Mouse (Mus musculus): ENCODE data around the gene Hydin. TPM values are rescaled to one million over a fixed set of nuclear protein-coding genes. Genes with fewer than 3 reads are reported as not detected.

Hydin gene
- polyA plus RNA-seq, 1 experiment from 2014 or later: 0.17 TPM

- Histone ChIP-seq H3K4me2 (ENCODE audit: low read depth, low read length) (no peak overlapping the region), H3K9me3 (replicated peaks; ENCODE audit: control insufficient read depth, low read length) (no peaks in the 10 kb centered on the region), H3K27ac (replicated peaks; ENCODE audit: low read depth, low read length) (no peak overlapping the region), H3K27me3 (ENCODE audit: control insufficient read depth, insufficient read depth, low read length) (no peaks in the 10 kb centered on the region), H3K36me3 (replicated peaks; ENCODE audit: control insufficient read depth, insufficient read depth, low read depth, low read length) (no peaks in the 10 kb centered on the region), H3K4me3 (ENCODE audit: low read depth, low read length) (no peak overlapping the region), H3K9ac (replicated peaks; ENCODE audit: low read length) (no peak overlapping the region), H3K4me1 (ENCODE audit: control insufficient read depth, insufficient read depth, low read length) (no peaks in the 10 kb centered on the region)
- ATAC-seq (replicated peaks; ENCODE audit: insufficient number of reproducible peaks, low FRiP score, low TSS enrichment, low read depth) (no peak), DNase-seq (ENCODE audit: low spot score) (peak; percentile 68)
- 0% methylated on average over 1 of the region's 1 CpGs for WGBS
Observed at GRCm38 (mm10) chr8:110604556-110604955, 337.8 kb downstream of the Hydin start.

GRCm38 (mm10) chr8:110605401-110606015 is 338.7 kb downstream of the Hydin start:
- no peak overlapping the region for H3K4me3 ChIP-seq (ENCODE audit: low read depth, low read length)
- DNase-seq (ENCODE audit: low spot score): no peak
- H3K9me3 ChIP-seq (replicated peaks; ENCODE audit: control insufficient read depth, low read length): no peaks in the 10 kb centered on the region
- no peaks in the 10 kb centered on the region for H3K27me3 ChIP-seq (ENCODE audit: control insufficient read depth, insufficient read depth, low read length)
- H3K9ac ChIP-seq (replicated peaks; ENCODE audit: low read length): no peak overlapping the region
- H3K4me2 ChIP-seq (ENCODE audit: low read depth, low read length): no peak overlapping the region
- no peak for ATAC-seq (replicated peaks; ENCODE audit: insufficient number of reproducible peaks, low FRiP score, low TSS enrichment, low read depth)
- 71% methylated on average over 6 of the region's 6 CpGs for WGBS
- no peaks in the 10 kb centered on the region for H3K36me3 ChIP-seq (replicated peaks; ENCODE audit: control insufficient read depth, insufficient read depth, low read depth, low read length)
- H3K27ac ChIP-seq (replicated peaks; ENCODE audit: low read depth, low read length): no peak overlapping the region
- H3K4me1 ChIP-seq (ENCODE audit: control insufficient read depth, insufficient read depth, low read length): no peaks in the 10 kb centered on the region

DNA sequence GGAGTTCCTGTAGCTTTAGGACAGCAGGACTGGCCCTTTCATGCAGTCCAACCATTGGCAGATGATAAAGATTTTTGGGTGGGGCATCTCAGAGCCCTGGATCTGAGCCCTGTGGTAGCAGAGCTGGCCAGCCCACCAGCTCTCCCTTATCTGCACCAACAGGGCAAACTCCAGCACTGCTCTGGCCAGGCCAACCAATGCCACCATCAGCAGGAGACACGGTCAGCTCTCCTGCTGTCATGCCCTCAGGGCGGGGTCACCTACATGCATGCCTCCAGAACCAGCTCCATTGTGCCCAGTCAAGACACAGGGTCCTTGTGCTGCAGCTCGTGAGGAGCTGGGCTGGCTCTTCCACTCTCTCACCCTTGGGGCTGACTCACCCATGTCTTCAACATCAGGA is 349.0 kb downstream of the Hydin start:
- no peak overlapping the region for H3K4me3 ChIP-seq (ENCODE audit: low read depth, low read length)
- no peaks in the 10 kb centered on the region; the same call in 1 of the 2 replicates for H3K4me1 ChIP-seq (ENCODE audit: control insufficient read depth, insufficient read depth, low read length)
- ATAC-seq (replicated peaks; ENCODE audit: insufficient number of reproducible peaks, low FRiP score, low TSS enrichment, low read depth): no peak
- no peaks in the 10 kb centered on the region for H3K27me3 ChIP-seq (ENCODE audit: control insufficient read depth, insufficient read depth, low read length)
- no peak overlapping the region for H3K9ac ChIP-seq (replicated peaks; ENCODE audit: low read length)
- DNase-seq (ENCODE audit: low spot score): no peak
- no peaks in the 10 kb centered on the region for H3K9me3 ChIP-seq (replicated peaks; ENCODE audit: control insufficient read depth, low read length)
- no peaks in the 10 kb centered on the region for H3K36me3 ChIP-seq (replicated peaks; ENCODE audit: control insufficient read depth, insufficient read depth, low read depth, low read length)
- no peak overlapping the region for H3K27ac ChIP-seq (replicated peaks; ENCODE audit: low read depth, low read length)
- 66% methylated on average over 3 of the region's 3 CpGs for WGBS
- no peak overlapping the region for H3K4me2 ChIP-seq (ENCODE audit: low read depth, low read length)

- WGBS: 22% methylated on average over 14 of the region's 14 CpGs
- Histone ChIP-seq H3K27ac (replicated peaks; ENCODE audit: low read depth, low read length) (no peak overlapping the region), H3K9ac (replicated peaks; ENCODE audit: low read length) (peak overlapping the region; percentile 26; the same call in 1 of the 2 replicates), H3K36me3 (replicated peaks; ENCODE audit: control insufficient read depth, insufficient read depth, low read depth, low read length) (no peaks in the 10 kb centered on the region), H3K4me3 (ENCODE audit: low read depth, low read length) (peak overlapping the region; percentile 59), H3K4me1 (ENCODE audit: control insufficient read depth, insufficient read depth, low read length) (no peaks in the 10 kb centered on the region; the same call in 1 of the 2 replicates), H3K4me2 (ENCODE audit: low read depth, low read length) (peak overlapping the region; percentile 42), H3K9me3 (replicated peaks; ENCODE audit: control insufficient read depth, low read length) (no peaks in the 10 kb centered on the region), H3K27me3 (ENCODE audit: control insufficient read depth, insufficient read depth, low read length) (no peaks in the 10 kb centered on the region)
- DNase-seq (ENCODE audit: low spot score): no peak
- no peak for ATAC-seq (replicated peaks; ENCODE audit: insufficient number of reproducible peaks, low FRiP score, low TSS enrichment, low read depth)
Observed at GRCm38 (mm10) chr8:110617801-110618358, 351.1 kb downstream of the Hydin start.

DNA sequence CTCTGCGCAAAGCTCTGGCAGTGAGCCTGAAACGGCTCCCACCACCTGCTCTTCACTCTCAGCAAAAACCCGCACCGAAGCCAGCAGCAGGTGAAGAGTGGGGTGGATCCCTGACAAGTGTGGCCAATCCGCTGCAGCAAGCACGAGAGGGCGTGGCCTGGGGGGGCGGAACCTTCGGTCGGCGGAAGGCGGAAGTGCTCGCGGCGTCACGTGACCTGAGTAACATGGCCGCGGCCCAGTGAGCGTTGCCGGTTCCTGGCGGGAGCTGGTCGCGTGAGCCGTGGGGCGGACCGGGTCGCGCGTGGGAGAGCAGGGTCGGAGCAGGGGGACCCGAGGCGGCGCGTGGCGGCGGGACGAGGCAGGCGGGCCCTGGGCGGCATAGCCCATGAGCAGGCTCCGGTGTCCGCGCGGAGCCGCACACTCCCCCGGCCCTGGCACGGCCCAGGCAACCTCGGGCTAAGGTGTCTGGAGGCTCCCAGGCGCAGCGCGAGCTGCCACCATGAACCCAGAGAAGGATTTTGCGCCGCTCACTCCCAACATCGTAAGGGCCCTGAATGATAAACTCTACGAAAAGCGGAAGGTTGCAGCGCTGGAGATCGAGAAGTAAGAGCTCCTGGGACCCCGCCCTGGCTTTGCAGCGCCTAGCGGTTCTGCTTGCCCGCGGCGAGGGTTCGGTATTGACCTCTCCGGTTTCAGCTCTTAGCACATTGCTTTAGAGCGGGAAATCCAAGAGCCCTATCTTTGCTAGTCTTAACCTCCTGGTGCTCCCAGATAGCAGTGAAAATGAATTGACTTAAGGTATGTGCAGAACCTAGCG is 351.8 kb downstream of the Hydin start, which contains the start of gene Vac14:
Gene Vac14, plus strand, starts transcription at position 195 of the 817 bp plus-strand sequence.
- peak within 1 kb of the TSS; percentile 59 for H3K4me3 ChIP-seq (ENCODE audit: low read depth, low read length)
- H3K9me3 ChIP-seq (replicated peaks; ENCODE audit: control insufficient read depth, low read length): no peaks in the 10 kb centered on the region
- H3K4me2 ChIP-seq (ENCODE audit: low read depth, low read length): peak within 1 kb of the TSS; percentile 68
- under 1% methylated on average over 57 of the region's 67 CpGs for WGBS
- no peak within 1 kb of the TSS for H3K27ac ChIP-seq (replicated peaks; ENCODE audit: low read depth, low read length)
- DNase-seq (ENCODE audit: low spot score) (peak; percentile 98), ATAC-seq (replicated peaks; ENCODE audit: insufficient number of reproducible peaks, low FRiP score, low TSS enrichment, low read depth) (peak; percentile 95)
- H3K9ac ChIP-seq (replicated peaks; ENCODE audit: low read length): peak within 1 kb of the TSS; percentile 63
- no peaks in the 10 kb centered on the region for H3K36me3 ChIP-seq (replicated peaks; ENCODE audit: control insufficient read depth, insufficient read depth, low read depth, low read length)
- no peaks in the 10 kb centered on the region for H3K27me3 ChIP-seq (ENCODE audit: control insufficient read depth, insufficient read depth, low read length)
- H3K4me1 ChIP-seq (ENCODE audit: control insufficient read depth, insufficient read depth, low read length): no peaks in the 10 kb centered on the region; the same call in 1 of the 2 replicates

GRCm38 (mm10) chr8:110619208-110619574 is 352.4 kb downstream of the Hydin start:
- Histone ChIP-seq H3K4me1 (ENCODE audit: control insufficient read depth, insufficient read depth, low read length) (no peaks in the 10 kb centered on the region; the same call in 1 of the 2 replicates), H3K36me3 (replicated peaks; ENCODE audit: control insufficient read depth, insufficient read depth, low read depth, low read length) (no peaks in the 10 kb centered on the region), H3K4me2 (ENCODE audit: low read depth, low read length) (peak overlapping the region; percentile 68), H3K4me3 (ENCODE audit: low read depth, low read length) (peak overlapping the region; percentile 59), H3K27ac (replicated peaks; ENCODE audit: low read depth, low read length) (no peak overlapping the region), H3K27me3 (ENCODE audit: control insufficient read depth, insufficient read depth, low read length) (no peaks in the 10 kb centered on the region), H3K9me3 (replicated peaks; ENCODE audit: control insufficient read depth, low read length) (no peaks in the 10 kb centered on the region), H3K9ac (replicated peaks; ENCODE audit: low read length) (peak overlapping the region; percentile 63)
- 32% methylated on average over 8 of the region's 8 CpGs for WGBS
- DNase-seq (ENCODE audit: low spot score) (no peak), ATAC-seq (replicated peaks; ENCODE audit: insufficient number of reproducible peaks, low FRiP score, low TSS enrichment, low read depth) (no peak)

- no peak overlapping the region for H3K4me3 ChIP-seq (ENCODE audit: low read depth, low read length)
- H3K9me3 ChIP-seq (replicated peaks; ENCODE audit: control insufficient read depth, low read length): no peaks in the 10 kb centered on the region
- no peak for DNase-seq (ENCODE audit: low spot score)
- H3K9ac ChIP-seq (replicated peaks; ENCODE audit: low read length): no peak overlapping the region
- no peak overlapping the region for H3K27ac ChIP-seq (replicated peaks; ENCODE audit: low read depth, low read length)
- no peak for ATAC-seq (replicated peaks; ENCODE audit: insufficient number of reproducible peaks, low FRiP score, low TSS enrichment, low read depth)
- WGBS: 89% methylated on average over 5 of the region's 5 CpGs
- H3K4me1 ChIP-seq (ENCODE audit: control insufficient read depth, insufficient read depth, low read length): no peaks in the 10 kb centered on the region; the same call in 1 of the 2 replicates
- H3K4me2 ChIP-seq (ENCODE audit: low read depth, low read length): no peak overlapping the region; the same call in 1 of the 2 replicates
- no peaks in the 10 kb centered on the region for H3K36me3 ChIP-seq (replicated peaks; ENCODE audit: control insufficient read depth, insufficient read depth, low read depth, low read length)
- no peaks in the 10 kb centered on the region for H3K27me3 ChIP-seq (ENCODE audit: control insufficient read depth, insufficient read depth, low read length)
Observed at GRCm38 (mm10) chr8:110619919-110620318, 353.1 kb downstream of the Hydin start.

- no peaks in the 10 kb centered on the region for H3K4me1 ChIP-seq (ENCODE audit: control insufficient read depth, insufficient read depth, low read length)
- H3K27me3 ChIP-seq (ENCODE audit: control insufficient read depth, insufficient read depth, low read length): no peaks in the 10 kb centered on the region
- H3K27ac ChIP-seq (replicated peaks; ENCODE audit: low read depth, low read length): no peak overlapping the region
- no peaks in the 10 kb centered on the region for H3K9me3 ChIP-seq (replicated peaks; ENCODE audit: control insufficient read depth, low read length)
- no peak overlapping the region for H3K4me3 ChIP-seq (ENCODE audit: low read depth, low read length)
- DNase-seq (ENCODE audit: low spot score): no peak
- 65% methylated on average over 4 of the region's 4 CpGs for WGBS
- H3K9ac ChIP-seq (replicated peaks; ENCODE audit: low read length): no peak overlapping the region
- ATAC-seq (replicated peaks; ENCODE audit: insufficient number of reproducible peaks, low FRiP score, low TSS enrichment, low read depth): no peak
- H3K36me3 ChIP-seq (replicated peaks; ENCODE audit: control insufficient read depth, insufficient read depth, low read depth, low read length): no peaks in the 10 kb centered on the region
- H3K4me2 ChIP-seq (ENCODE audit: low read depth, low read length): no peak overlapping the region
Observed at GRCm38 (mm10) chr8:110626431-110626830, 359.7 kb downstream of the Hydin start.
